Mouse (Mus musculus): ENCODE data around the gene Chst11.
A peak's percentile ranks its signal among the peaks of the same experiment; 100 is the strongest.

The Chst11 gene

DNA sequence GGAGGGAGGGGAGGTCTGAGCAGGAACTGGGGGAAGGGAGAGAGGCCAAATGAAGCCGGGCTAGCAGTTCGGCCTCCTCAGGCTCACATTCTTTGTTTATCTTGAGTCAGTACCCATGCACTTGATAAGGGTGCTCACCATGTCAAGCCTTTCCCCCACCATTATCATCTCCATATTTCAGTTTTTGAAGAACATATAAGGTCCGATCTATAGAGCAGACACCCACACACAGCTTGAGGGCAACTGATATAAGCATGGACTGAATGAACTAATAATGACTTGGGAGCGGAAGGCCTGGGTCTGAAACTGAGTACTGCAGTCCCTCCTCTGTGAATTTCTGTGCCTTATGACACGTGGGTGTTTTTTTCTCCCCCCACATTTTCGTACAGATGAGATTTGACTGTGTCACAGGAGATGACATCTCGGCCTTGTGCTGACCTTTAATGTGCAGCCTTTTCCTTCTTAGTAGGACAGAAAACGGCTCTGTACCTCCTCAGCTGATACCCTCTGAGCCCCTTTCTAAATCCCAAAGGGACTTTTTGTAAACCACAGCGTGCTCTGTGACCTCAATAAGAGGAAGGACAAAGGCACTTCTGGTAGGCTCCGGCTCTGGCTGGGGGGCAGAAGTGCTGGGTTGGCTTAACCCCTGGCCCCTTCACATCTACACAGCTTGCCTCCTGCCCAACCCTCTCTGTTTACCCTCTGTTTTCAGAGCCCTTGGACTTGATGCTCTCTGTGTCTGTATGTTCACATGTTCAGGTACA is 6.6 kb downstream of the Chst11 start:
- DNase-seq, result no peak

DNA sequence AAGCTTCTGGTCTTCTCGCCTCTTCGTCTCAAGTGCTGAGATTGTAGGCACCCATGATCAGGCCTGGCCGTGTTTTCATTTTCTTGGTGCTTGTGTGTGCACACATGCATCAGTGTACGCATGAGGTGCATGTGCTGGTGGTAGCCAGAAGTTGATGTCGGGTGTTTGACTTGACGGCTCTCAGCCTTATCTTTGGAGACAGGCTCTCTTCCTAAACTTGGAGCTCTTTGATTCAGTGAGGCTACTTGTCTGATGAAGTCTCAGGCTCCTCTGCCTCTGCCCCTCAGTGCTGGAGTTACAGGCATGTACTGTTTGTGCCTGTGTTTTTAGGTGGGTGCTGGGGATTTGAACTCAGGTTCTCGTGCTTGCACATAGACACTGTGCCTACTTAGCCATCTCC is 9.0 kb downstream of the Chst11 start:
- no peak for DNase-seq

DNA sequence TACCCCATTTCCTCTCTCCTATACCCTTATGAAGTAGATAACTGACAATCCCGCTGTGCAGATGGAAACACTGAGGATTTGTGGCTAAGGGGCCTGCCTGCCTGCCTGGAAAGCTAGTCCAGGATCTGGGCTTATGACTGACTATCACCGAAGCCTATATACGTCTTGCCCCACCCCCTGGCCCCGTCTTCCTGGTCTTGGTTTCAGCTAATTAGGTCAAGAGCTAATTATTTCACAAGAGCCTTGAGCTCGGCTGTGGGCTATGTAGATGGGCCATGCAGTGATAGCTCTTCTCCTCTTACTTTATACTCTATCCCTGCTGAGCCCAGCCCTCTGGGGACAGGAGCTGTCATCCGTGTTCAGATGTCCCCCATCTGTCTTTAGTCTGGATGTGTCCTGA is 12.2 kb downstream of the Chst11 start:
- DNase-seq, result no peak

DNA sequence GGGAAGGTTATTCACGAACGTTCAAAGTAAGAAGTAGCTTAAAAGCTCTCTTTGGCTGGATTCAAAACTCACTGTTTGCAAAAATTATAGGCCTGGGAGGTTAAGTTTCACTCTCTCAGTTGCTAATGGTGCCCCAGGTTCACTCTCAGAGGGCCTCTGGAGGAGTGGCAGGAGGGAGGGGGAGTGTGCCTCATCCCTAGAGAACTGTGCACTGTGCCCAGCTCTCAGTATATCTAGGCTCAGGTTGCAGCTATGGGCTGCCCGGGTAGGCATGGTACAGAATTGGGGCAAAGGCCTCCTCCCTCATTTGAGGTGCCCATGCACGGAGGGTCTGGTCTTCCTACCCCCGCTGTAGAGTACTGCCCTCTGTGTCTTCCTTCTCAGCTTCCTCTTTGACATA is 14.9 kb downstream of the Chst11 start:
- no peak for DNase-seq

DNA sequence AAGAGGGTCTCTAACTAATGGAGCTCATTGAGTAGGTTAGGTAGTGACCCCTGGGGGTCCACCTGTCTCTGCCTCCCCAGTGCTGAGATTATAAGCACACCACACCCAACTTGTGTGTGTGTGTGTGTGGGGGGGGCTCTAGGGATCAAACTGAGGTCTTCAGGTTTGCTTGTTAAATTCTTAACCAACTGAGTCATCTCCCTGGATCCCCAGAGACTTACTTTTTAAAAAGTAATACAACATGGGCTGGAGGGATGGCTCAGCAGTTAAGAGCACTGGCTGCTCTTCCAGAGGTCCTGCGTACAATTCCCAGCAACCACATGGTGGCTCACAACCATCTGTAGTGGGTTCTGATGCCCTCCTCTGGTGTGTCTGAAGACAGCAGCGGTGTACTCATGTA is 15.4 kb downstream of the Chst11 start:
- no peak for DNase-seq

DNA sequence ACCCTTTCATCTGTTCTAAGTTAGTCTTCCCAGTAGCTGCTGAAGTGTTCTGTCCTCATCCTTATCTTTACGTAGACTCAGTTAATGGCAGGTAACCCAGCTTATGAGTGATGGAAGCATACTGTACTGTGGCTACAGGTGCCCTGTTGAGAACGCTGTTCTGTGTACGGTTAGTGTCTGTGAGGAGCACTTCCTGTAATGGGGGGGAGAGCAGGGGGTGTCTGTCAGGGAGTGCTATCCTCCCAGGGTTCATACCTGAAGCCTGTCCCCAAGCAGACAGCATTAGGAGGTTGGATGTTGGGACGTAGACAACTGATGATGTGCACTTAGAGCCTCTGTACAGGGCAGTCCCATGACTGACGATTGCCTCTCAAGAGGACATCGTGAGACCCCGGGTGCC is 18.6 kb downstream of the Chst11 start:
- DNase-seq, result peak; percentile 36

DNA sequence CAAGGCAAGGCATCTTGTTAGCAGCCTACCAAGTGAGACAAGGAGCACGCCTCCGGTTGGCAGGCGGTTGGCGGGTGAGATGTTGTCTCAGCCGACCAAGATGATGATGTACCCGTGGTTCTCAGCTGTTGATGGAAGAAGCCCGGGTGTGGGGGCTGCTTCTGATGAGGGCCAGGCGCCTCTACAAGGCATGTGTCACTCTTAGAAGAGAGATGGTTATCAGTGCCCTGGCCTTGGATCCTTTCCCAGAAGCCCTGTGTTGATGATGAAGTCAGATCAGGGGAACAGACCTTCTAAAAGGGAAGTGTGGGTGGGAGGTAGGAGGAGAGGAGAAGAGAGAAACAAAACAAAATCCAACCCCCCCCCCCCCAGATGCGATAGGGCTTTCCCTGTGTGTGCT is 19.1 kb downstream of the Chst11 start:
- DNase-seq, result peak; percentile 61

DNA sequence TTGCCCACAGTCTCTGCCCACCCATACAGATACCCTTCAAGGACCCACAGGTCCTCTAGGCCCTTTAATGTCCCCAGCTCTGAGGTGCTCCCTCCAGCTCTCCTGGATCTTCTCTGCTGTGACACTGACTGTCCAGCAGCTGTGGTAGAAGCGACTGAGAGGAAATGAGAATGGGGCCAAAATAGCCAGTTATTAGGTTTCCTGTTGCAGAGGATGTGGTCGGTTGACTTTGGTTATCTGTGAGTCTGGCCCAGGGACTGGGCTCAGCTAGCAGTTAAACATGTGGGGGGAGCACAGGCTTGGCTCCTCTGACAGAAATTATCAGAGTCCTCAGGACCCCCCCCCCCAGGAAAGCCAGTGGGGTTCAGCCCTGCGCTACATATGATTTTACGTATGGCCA is 19.7 kb downstream of the Chst11 start:
- peak; percentile 10 for DNase-seq

DNA sequence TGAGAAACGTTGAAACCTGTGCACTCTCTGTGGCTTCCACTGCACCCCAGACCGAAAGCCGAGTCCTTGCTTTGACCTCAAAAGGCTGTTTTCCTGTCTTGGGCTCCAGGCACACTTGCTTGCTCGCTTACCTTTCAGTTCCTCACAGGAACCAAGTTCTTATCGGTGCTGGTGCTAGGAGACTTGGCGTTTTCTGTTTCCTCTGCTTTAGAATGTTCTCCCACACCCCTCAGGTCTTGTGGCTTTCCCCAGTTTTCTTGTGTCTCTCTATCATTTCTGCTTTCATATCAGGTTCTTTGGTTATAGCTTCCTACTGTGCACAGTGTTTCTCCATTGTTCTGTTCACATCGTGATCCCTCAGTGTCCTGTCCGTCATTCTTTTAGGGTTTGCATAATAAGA is 21.0 kb downstream of the Chst11 start:
- peak; percentile 18 for DNase-seq

DNA sequence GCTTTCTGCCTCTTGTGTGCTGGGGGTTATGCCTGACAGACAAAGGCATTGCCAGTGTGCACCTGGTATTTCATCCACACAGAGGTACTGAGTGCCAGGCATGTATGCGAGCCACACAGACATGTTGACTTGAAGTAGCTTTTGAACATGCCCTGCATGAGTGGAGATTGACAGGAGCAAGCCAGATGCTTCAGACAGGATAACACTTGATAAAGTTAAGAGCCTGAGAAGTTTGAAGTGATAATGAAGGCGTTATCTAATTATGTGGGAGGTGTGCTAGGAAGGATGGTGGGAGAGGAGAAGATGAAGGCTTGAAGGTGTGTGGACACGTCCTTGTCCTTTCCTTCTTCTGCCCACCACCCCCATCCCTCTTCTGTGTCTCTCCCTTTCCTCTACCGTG is 28.7 kb downstream of the Chst11 start:
- DNase-seq, result no peak

DNA sequence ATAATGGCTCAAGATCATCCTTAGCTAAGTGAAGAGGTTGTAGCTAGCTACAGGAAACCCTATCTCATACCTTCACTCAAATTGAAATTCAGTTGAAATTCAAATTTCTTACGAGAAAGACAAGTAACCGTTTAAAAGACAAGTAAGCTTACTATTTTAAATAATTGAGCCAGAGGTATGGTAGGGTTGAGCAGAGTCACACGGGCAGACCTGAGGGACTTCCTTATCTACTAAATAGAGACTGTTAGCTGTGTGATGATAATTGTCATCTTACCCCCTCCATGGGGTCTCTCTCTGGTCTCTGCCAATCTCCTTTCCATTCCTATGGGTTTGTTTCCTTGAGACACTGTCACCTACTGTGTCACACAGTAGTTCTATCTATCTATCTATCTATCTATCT is 30.6 kb downstream of the Chst11 start:
- DNase-seq, result no peak

DNA sequence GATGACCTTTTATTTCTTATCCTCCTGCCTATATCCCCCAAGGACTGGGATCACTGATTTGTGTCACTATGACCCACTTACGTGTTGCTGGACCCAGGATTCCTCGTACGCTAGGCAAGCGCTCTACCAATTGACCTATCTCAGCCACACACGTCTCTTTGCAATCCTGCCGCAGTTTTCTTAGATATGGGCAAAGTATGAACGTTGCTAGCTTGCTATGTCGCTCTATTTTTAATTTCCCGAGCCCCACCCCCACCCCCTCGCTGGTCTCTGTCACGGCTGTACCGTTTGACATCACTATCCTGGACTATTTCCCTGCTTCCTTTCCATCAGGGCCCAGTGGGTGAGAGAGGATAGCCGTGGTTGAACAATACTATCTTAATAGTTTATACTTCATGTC is 31.5 kb downstream of the Chst11 start:
- DNase-seq, result no peak

DNA sequence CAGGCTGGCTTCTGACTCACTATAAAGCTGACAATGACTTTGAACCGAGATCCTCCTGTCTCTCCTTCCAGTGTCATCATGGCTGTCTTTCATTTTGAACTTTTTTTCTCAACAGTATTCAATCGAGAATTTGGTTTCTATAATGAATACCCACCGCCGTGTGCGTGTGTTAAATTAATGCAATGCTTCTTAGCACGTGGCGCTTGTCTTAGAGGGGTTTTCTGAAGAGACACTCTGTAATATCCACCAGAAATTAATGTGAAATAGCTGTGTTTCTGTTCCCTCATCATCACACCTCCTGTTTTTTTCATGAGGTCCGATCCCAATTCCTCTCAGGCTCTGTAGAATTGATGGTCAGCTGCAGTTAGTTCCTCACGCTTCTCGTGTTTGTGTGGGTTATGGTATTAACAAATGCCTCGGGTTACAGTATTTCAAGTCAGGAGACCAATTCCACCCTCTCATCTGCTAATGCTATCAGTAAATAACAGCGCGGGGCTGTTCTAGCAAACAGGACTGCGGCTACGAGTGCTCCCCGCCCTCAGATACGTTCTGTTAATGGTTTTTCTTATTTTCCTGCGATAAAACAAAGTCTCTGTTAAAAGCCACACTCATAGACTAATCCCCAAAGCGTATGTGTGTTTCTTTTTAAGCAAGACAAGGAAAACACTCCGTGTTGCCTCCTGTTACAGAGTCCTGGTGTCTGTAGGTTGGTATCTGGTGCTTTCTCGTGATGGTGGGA is 32.6 kb downstream of the Chst11 start:
- DNase-seq, result no peak

DNA sequence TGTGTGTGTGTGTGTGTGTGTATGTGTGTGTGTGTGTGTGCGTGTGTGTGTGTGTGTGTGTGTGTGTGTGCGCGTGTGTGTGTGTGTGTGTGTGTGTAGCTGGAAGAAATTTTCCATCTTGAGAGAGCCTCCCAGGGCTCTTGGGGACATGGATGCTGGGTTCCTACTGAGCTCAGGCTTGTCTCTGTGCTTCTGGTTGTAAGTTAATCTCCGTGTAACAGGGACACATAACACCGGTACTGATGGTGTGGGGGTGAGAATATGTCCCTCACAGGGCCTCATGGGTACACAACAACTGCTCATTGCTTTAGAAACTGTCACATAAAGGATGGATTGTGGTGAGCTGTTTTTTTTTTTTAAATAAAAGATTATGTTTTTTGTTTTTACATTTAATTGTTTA is 33.2 kb downstream of the Chst11 start:
- DNase-seq, result no peak

DNA sequence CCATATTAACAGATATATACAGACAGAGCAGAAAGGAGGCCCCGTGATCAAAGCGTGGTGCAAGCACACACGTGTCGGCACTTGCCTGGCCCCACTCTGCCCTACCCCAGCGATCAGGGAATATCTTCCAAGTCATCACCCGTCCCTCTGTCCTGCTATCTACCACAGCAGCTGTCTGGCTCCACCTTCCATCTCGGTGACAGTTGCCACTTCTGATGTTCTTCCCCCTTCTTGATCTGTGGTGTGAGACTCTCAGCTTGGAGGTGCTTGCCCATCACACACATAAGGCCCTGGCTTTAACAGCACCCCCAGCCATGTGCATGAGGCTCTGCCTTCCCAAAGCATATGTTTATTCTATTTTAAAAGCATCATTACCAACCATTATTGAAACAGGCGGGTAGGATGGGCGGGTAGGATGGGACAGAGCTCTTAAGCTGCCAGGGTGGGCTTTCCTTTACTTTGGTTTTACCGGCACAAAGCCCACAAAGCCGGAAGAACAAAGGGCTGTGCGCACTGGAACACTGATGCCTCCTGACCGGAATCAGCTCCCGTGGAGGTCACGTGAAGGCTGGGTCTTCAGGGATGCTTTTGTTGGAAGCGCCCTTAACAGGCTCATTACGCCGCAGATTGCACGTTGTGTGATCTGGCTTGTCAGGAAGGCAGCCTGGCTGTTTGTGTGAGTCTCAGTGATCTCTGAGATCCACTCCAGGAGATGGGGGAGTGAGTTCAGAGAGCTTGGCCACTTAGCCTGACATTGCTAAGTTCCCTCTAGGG is 34.4 kb downstream of the Chst11 start:
- no peak for DNase-seq

DNA sequence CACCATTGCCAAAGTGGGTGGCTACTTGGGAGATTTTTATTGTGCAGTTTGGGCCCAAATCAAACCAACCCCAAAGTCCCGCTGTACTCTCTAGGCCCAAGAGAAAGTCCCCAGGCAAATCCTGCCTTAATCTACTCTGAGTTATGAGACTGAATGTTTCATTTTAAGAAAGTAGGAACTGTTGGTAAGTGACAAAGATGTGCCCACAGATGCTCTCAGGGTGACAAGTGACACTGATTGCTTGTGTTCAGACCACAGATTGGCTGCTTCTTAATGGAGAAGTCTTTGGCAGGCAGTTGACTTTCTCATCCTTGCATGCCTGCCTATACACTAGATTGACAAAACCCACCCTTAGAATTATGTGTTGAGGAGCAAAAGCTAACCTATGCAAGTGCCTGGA is 37.3 kb downstream of the Chst11 start:
- DNase-seq, result no peak

DNA sequence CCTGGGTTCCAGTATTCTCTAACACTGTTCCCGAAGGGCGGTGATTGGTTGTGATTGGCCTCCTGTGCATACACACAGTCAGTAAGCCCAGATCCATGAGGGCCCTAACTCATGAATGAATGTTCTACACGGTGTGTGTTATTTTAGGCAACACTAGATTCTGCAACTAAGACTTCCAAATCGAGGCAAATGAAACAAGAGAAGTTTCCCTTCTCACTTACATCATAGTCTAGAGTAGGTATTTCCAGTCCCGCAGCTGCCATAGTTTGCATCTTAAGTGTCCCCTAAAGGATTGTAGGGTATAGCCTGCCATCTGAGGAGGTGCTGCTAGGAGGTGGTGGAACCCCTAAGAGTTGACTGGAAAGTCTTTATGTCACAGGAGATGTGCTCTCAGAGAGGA is 40.9 kb downstream of the Chst11 start:
- no peak for DNase-seq

DNA sequence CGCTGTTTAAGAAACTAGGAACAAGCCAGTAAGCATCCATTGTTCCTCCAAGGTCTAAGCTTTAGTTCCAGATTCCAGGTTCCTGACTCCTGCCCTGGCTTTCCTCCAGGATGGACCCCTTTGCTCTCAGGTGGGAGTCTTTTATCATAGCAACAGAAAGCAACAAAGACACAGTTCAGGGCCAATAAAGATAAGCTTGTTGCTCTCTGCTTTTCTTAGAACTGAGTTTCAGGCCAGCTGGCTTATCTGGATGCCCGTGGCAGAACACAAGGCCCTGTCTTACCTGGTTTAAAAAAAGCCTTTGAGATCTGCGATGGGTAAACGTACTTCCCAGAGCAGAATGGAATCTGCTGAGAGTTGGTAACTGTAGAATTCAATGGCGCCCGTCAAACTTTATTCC is 42.4 kb downstream of the Chst11 start:
- no peak for DNase-seq

DNA sequence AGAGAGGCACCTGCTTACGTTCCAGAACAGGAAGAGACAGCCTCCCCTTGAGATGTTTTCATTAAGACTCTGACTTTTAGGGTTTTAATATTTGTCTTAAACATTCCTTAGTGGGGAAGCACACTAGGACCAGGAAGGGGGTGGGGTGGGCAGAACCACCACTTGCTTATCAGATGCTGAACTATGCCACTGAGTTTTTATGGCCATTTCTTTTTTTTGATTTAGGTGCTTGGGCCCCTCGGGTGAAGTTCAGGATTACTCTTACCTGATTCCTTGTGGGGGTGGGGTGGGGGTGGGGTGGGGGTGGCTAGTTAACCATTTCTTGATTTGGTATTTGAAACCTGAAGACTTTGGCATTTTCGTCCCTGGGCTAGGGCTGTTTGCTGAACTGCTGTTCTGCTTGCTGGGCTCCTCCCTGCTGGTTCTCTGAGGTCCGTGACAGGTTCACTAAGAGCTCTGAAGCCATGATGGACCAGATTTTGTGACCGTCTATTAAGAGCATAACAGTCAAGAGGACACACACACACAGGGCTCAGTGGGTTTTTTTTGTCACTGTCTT is 44.9 kb downstream of the Chst11 start:
- no peak for DNase-seq

DNA sequence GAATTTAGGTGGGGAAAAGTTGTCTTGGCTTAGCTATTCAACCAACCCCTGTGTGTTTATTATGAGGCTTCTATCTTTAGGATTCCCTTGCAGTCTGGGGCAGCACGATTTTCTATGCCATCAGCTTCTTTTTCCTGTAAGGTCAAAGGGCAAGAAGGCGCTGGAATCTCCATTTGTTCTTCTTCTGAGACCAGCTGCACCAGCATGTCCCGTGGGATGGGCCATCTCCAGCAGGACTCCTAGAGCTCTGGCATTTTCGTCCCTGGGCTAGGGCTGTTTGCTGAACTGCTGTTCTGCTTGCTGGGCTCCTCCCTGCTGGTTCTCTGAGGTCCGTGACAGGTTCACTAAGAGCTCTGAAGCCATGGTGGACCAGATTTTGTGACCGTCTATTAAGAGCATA is 45.6 kb downstream of the Chst11 start:
- no peak for DNase-seq

DNA sequence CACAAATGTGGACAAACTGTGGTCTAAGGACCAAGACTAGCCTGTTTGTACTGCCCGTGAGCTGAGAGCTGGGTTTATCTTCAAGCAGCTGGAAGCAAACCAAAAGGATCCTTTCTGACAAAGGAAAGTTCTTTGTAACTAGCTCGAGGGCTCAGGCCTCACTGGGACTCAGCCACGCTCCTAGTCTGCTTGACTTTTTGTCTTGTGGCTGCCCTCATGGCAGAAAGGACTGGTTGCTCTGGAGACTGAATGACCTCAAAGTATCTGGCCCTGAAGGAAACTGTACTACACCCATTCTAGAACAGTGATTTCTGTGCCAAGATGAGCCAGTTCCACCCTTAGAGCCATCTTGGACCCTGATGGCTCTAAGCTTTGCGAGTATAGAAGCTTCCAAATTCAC is 46.3 kb downstream of the Chst11 start:
- no peak for DNase-seq

DNA sequence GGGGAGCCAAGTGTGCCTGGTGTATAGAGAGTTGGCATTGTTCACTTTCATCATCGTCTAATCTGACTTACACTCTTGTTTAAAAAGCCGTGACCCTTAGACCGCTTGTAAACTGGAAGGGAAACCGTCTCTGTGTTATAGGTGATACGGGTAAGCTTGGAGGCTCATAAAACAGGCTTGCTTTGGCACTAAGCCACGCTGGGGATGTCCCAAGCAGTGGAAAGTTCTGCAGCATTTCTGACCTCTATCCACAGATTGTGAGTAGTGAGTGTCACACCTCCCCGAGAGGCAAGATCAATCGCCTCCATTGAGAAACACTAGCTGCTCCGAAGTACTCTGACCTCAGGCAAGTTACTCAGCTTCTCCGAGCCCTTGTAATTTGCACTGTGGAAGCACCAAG is 47.3 kb downstream of the Chst11 start:
- DNase-seq, result no peak

DNA sequence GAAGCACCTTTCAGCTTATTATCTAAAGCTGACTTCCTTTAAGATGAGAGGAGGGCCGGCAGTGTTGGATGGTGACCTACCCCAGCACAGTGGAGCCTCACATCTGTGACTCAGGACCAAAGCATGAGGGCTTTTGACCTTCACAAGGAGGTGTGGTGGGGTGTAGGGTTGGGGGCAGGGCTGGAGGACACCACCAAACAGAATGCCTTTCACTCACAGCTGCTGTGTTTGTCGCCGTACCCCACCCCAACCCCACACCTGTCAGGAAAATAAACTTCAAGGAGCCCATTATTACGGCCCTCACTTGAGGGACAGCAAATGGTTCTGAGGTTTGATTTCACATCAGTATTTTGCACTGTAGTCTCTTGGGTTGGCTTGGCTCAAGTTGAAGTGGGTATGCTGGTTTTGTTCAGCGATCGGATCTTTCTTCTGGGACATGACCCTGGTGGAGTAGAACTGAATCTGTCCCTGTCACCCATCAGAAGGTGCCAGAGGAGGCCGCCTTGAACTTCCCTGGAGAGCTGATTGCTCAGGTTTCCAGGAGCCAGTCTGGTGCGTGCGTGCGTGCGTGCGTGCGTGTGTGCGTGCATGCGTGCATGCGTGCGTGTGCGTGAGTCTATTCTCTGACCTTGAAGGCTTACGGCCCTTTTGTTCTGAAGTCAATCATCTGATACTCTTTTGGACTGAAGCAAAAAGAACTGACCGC is 51.2 kb downstream of the Chst11 start:
- DNase-seq, result no peak

All from thymus, postnatal 25 days (tissue).